Mouse (Mus musculus): ENCODE results near the gene Tjp3. TPM values are rescaled to one million over a fixed set of nuclear protein-coding genes. Genes with fewer than 3 reads are reported as not detected.

The Tjp3 gene
- total RNA-seq, 1 experiment = 5.2 TPM

GRCm38 (mm10) chr10:81306173-81306668 is 14.8 kb upstream of the Tjp3 start:
- in situ Hi-C loops (cut with MboI; ENCODE audit: low sequenced_read_pairs in 2 of 2, unreplicated experiment in 2 of 2) = no loop called here
- DNase-seq (ENCODE audit: low read depth, low spot score) = no peak
- Histone ChIP-seq H3K9ac (ENCODE audit: insufficient read depth, low read depth, low read length, poor library complexity, severe bottlenecking) (no peak overlapping the region), H3K4me3 (ENCODE audit: insufficient read depth in 1 of 2, low read depth in 1 of 2, low read length in 2 of 2, poor library complexity in 1 of 2, severe bottlenecking in 1 of 2) (no peak overlapping the region), H3K27ac (ENCODE audit: insufficient read depth, low read depth, low read length, poor library complexity, severe bottlenecking) (no peak overlapping the region), H3K4me1 (ENCODE audit: control insufficient read depth in 2 of 2, insufficient read depth in 2 of 2, low read length in 2 of 2, poor library complexity in 1 of 2) (peaks cover 0 to 18% of the 10 kb centered on the region in 2 experiments; a peak in 1 of 4 replicates), H3K36me3 (ENCODE audit: control insufficient read depth, insufficient read depth, low read length, poor library complexity, severe bottlenecking) (peaks cover 42% of the 10 kb centered on the region), H3K9me3 (ENCODE audit: control insufficient read depth, insufficient read depth, low read depth, low read length) (no peaks in the 10 kb centered on the region)
- TF ChIP-seq CHD2 (IDR thresholded peaks at IDR 0.05; ENCODE audit: low read depth, low read length) = no peak
- TF ChIP-seq HCFC1 (IDR thresholded peaks at IDR 0.05; ENCODE audit: borderline replicate concordance, insufficient read depth, low read length) = no peak
- no peak for TF ChIP-seq MAFK (IDR thresholded peaks at IDR 0.05; ENCODE audit: insufficient read depth, low read depth, low read length)
- TF ChIP-seq ZC3H11A (IDR thresholded peaks at IDR 0.05; ENCODE audit: borderline replicate concordance, low read depth, low read length) = no peak
- no peak for TF ChIP-seq ZNF384 (IDR thresholded peaks at IDR 0.05; ENCODE audit: low read depth, low read length)

GRCm38 (mm10) chr10:81305663-81306062 is 14.3 kb upstream of the Tjp3 start:
- Histone ChIP-seq H3K9ac (ENCODE audit: insufficient read depth, low read depth, low read length, poor library complexity, severe bottlenecking) (no peak overlapping the region), H3K36me3 (ENCODE audit: control insufficient read depth, insufficient read depth, low read length, poor library complexity, severe bottlenecking) (peaks cover 39% of the 10 kb centered on the region), H3K4me1 (ENCODE audit: control insufficient read depth in 2 of 2, insufficient read depth in 2 of 2, low read length in 2 of 2, poor library complexity in 1 of 2) (peaks cover 0 to 19% of the 10 kb centered on the region in 2 experiments; a peak in 1 of 4 replicates), H3K9me3 (ENCODE audit: control insufficient read depth, insufficient read depth, low read depth, low read length) (no peaks in the 10 kb centered on the region), H3K4me3 (ENCODE audit: insufficient read depth in 1 of 2, low read depth in 1 of 2, low read length in 2 of 2, poor library complexity in 1 of 2, severe bottlenecking in 1 of 2) (no peak overlapping the region), H3K27ac (ENCODE audit: insufficient read depth, low read depth, low read length, poor library complexity, severe bottlenecking) (no peak overlapping the region)
- no peak for DNase-seq (ENCODE audit: low read depth, low spot score)
- in situ Hi-C loops (cut with MboI; ENCODE audit: low sequenced_read_pairs in 2 of 2, unreplicated experiment in 2 of 2) = no loop called here
- TF ChIP-seq HCFC1 (IDR thresholded peaks at IDR 0.05; ENCODE audit: borderline replicate concordance, insufficient read depth, low read length) (no peak), CHD2 (IDR thresholded peaks at IDR 0.05; ENCODE audit: low read depth, low read length) (no peak), MAFK (IDR thresholded peaks at IDR 0.05; ENCODE audit: insufficient read depth, low read depth, low read length) (no peak), ZC3H11A (IDR thresholded peaks at IDR 0.05; ENCODE audit: borderline replicate concordance, low read depth, low read length) (no peak), ZNF384 (IDR thresholded peaks at IDR 0.05; ENCODE audit: low read depth, low read length) (no peak)

- Histone ChIP-seq H3K9ac (ENCODE audit: insufficient read depth, low read depth, low read length, poor library complexity, severe bottlenecking) (no peak overlapping the region), H3K4me1 (ENCODE audit: control insufficient read depth in 2 of 2, insufficient read depth in 2 of 2, low read length in 2 of 2, poor library complexity in 1 of 2) (peaks cover 0 to 19% of the 10 kb centered on the region in 2 experiments; a peak in 1 of 4 replicates), H3K9me3 (ENCODE audit: control insufficient read depth, insufficient read depth, low read depth, low read length) (no peaks in the 10 kb centered on the region), H3K27ac (ENCODE audit: insufficient read depth, low read depth, low read length, poor library complexity, severe bottlenecking) (no peak overlapping the region), H3K36me3 (ENCODE audit: control insufficient read depth, insufficient read depth, low read length, poor library complexity, severe bottlenecking) (peaks cover 35% of the 10 kb centered on the region), H3K4me3 (ENCODE audit: insufficient read depth in 1 of 2, low read depth in 1 of 2, low read length in 2 of 2, poor library complexity in 1 of 2, severe bottlenecking in 1 of 2) (no peak overlapping the region)
- TF ChIP-seq MAFK (IDR thresholded peaks at IDR 0.05; ENCODE audit: insufficient read depth, low read depth, low read length) = no peak
- TF ChIP-seq ZNF384 (IDR thresholded peaks at IDR 0.05; ENCODE audit: low read depth, low read length) = no peak
- no peak for TF ChIP-seq HCFC1 (IDR thresholded peaks at IDR 0.05; ENCODE audit: borderline replicate concordance, insufficient read depth, low read length)
- no peak for TF ChIP-seq CHD2 (IDR thresholded peaks at IDR 0.05; ENCODE audit: low read depth, low read length)
- TF ChIP-seq ZC3H11A (IDR thresholded peaks at IDR 0.05; ENCODE audit: borderline replicate concordance, low read depth, low read length) = no peak
- in situ Hi-C loops (cut with MboI; ENCODE audit: low sequenced_read_pairs in 2 of 2, unreplicated experiment in 2 of 2) = no loop called here
- no peak for DNase-seq (ENCODE audit: low read depth, low spot score)
These were observed 13.3 kb upstream of the Tjp3 start for GRCm38 (mm10) chr10:81304597-81305238.

- Histone ChIP-seq H3K9me3 (ENCODE audit: control insufficient read depth, insufficient read depth, low read depth, low read length) (no peaks in the 10 kb centered on the region), H3K4me3 (ENCODE audit: insufficient read depth in 1 of 2, low read depth in 1 of 2, low read length in 2 of 2, poor library complexity in 1 of 2, severe bottlenecking in 1 of 2) (no peak overlapping the region), H3K36me3 (ENCODE audit: control insufficient read depth, insufficient read depth, low read length, poor library complexity, severe bottlenecking) (peaks cover 30% of the 10 kb centered on the region), H3K4me1 (ENCODE audit: control insufficient read depth in 2 of 2, insufficient read depth in 2 of 2, low read length in 2 of 2, poor library complexity in 1 of 2) (peaks cover 0 to 18% of the 10 kb centered on the region in 2 experiments; a peak in 1 of 4 replicates), H3K9ac (ENCODE audit: insufficient read depth, low read depth, low read length, poor library complexity, severe bottlenecking) (no peak overlapping the region), H3K27ac (ENCODE audit: insufficient read depth, low read depth, low read length, poor library complexity, severe bottlenecking) (no peak overlapping the region)
- no peak for DNase-seq (ENCODE audit: low read depth, low spot score)
- TF ChIP-seq ZNF384 (IDR thresholded peaks at IDR 0.05; ENCODE audit: low read depth, low read length) (no peak), MAFK (IDR thresholded peaks at IDR 0.05; ENCODE audit: insufficient read depth, low read depth, low read length) (no peak), ZC3H11A (IDR thresholded peaks at IDR 0.05; ENCODE audit: borderline replicate concordance, low read depth, low read length) (no peak), CHD2 (IDR thresholded peaks at IDR 0.05; ENCODE audit: low read depth, low read length) (no peak), HCFC1 (IDR thresholded peaks at IDR 0.05; ENCODE audit: borderline replicate concordance, insufficient read depth, low read length) (no peak)
- in situ Hi-C loops (cut with MboI; ENCODE audit: low sequenced_read_pairs in 2 of 2, unreplicated experiment in 2 of 2) = no loop called here
These were observed 12.4 kb upstream of the Tjp3 start for GRCm38 (mm10) chr10:81303761-81304160.
